Mouse (Mus musculus) bone marrow, adult 2 months (tissue): Measurements from ENCODE around the gene Pik3c2b.
"Not testable (repeated sequence)": the region's sequence is repeated elsewhere in the genome, so short reads cannot be mapped to it uniquely, and the experiment has no call there.

ENCODE experiments used
- CTCF ChIP-seq: fragments of 200-500 bp; IDR thresholded peaks from 2 replicates; pipeline ENCODE4 v1.5.1; 2011; ENCODE audit warnings: low read length, control low read depth; ENCODE audit not compliant: control insufficient read depth, insufficient read depth
- POLR2A ChIP-seq: fragments of 200-500 bp; IDR thresholded peaks from 2 replicates; pipeline ENCODE4 v1.6.1; 2011; ENCODE audit warnings: low read depth, mild to moderate bottlenecking, control low read depth, low read length, borderline replicate concordance; ENCODE audit not compliant: control insufficient read depth

DNA sequence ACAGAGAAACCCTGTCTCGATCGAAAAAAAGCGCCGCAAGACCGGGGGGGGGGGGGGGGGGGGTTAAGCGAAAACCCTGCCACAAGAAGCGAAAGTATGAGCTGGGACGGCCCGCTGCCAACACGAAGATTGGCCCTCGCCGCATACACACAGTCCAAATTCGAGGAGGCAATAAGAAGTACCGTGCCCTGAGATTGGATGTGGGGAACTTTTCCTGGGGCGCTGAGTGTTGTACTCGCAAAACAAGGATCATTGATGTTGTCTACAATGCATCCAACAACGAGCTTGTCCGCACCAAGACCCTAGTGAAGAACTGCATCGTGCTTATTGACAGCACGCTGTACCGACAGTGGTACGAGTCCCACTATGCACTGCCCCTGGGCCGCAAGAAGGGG is 19.7 kb upstream of the Pik3c2b start:
- TF ChIP-seq POLR2A, CTCF: not testable (repeated sequence)
